Mouse (Mus musculus): ENCODE measurements at regions not wholly inside any gene's neighbourhood (a gene's known extent, or its start where the extent isn't known, plus 50 kb on each side); places are given as distances from the start of the nearest gene placed in this dataset.

DNA sequence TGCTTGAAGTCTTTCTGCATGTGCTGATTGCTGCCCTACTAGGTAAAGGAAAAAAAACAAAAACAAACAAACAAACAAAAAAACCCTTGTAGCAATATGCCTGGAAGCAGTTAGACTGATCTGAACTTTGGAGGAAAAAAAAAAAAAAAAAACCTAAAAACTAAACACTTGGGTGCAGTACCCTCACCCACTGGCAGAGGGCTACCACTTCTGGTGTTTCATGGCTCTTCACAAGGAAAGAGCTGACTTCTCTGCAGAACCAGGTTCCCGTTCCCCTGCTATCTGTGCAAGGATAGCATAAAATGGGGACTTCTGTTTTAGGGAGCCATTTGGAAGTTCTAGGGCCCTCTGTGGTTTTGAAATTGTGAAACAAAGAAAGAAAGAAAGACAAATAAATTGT is 52.2 kb upstream of the Otud4 start:
- DNase-seq (ENCODE audit: low spot score): no peak

DNA sequence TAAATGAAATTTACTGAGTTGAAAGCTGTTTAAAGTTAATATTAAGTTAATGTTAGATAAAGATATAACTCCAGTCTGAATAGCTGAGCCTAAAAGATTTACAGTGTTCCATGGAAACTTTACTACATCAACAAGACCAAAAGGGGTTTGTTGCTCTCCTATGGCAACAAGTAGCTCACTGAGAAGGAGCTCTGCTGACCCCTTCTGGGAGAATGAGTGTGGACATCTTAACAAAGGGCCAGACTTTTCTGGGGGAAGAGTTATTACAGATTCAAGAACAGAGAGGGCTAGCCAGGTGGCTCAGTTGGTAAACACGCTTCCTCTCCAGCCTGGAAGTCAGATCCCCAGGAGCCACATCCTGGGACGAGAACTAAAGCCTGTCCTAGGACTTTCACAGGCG is 54.5 kb upstream of the Otud4 start:
- DNase-seq (ENCODE audit: low spot score): peak; percentile 24

DNA sequence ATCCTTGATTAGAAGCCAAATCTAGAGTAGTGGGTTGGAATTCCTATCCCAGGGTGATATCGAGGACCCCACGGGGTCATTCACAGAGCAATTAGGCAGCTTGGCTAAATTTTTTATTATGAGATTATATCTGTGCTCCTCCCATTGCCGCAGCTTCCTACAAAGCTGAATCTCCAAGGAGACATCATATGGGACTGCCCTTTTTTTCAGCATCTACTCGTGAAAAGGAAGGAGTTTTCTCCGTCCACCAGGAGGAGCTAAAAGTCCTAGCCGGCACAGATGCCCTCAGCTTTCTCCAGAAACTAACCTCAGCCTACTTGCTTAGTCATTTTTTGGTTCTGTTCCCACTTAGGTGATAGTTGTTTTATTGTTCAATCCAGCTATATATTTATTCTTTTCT is 56.1 kb upstream of the Otud4 start:
- DNase-seq (ENCODE audit: low spot score): no peak

DNA sequence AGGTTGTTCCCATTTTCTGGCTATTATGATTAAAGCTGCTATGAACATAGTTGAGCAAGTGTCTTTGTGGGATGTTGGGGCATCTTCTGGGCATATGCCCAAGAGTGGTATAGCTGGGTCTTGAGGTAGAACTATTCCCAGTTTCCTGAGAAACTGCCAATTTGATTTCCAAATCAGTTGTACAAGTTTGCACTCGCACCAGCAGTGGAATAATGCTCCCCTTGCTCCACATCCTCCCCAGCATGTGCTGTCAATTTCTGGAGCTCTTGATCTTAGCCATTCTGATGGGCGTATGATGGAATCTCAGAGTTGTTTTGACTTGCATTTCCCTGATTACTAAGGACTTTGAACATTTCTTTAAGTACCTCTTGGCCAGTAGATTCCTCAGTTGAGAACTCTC is 57.2 kb upstream of the Otud4 start:
- DNase-seq (ENCODE audit: low spot score): no peak

DNA sequence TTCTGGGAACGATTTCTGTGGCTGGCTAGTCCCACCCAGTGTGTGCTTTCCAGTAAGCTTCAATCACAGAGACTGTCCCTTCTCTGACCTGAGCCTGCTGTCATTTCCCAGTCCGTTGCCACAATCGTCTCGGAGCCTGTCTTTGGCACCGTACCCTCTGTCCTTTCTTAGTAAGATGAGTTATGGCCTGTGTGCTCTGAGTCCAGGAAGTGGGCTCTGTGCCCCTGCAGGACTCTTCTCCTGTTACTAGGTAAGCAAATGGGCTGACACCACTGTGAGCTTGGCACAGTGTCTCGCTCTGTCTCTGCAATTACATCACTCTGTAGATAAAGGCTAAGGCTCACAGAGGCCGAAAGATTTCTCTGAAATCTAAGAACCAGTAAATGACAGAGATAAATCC is 63.3 kb upstream of the Otud4 start:
- DNase-seq (ENCODE audit: low spot score): no peak

DNA sequence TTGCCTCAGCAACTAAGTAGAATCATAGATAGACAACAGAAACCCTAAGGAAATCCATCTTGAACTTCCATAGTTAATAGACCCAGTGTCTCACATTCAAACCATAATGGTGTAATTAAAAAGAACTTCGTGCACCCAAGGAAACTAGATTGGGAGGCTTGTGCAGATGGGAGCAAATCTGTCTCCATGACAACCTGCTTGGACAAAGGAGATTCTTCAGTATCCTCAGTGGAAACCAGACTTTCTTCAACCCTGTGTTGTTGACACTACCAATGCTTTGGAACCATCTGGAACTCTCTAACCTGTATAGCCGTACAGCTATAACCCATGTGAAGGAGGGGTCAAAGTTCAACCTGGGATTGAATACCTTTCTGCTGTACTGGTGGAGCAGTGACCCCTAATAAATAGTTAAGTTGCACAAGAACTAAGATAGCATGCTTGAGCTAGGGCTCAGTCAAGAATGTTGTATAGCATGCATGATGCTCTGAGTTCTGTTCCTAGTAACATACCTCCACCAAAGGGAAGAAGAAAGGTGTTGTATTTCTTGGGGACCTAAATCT is 64.2 kb upstream of the Otud4 start:
- no peak for DNase-seq (ENCODE audit: low spot score)

DNA sequence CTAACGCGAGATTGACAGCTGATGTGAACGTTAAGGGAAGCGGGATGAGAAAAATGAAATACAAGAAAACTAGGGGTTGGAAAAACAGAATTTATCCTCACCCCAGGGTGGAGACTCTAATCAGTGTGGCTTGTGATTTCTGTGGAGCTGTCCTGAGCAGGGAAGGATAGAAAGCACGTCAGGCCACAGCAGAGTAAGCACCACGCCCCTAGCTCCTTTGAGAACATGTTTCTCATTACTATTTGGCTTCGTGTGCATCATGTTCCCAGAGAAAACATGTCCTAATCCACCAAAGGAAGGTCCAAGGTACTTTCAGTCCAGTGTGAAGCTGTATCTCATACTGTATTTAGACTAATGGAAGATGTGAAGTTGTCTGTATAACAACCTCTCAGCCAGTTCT is 65.9 kb upstream of the Otud4 start:
- DNase-seq (ENCODE audit: low spot score): no peak

GRCm38 (mm10) chr8:79572526-79572925 is 66.9 kb upstream of the Otud4 start:
- DNase-seq (ENCODE audit: low spot score): no peak

GRCm38 (mm10) chr8:79563101-79563500 is 76.3 kb upstream of the Otud4 start:
- DNase-seq (ENCODE audit: low spot score): no peak

DNA sequence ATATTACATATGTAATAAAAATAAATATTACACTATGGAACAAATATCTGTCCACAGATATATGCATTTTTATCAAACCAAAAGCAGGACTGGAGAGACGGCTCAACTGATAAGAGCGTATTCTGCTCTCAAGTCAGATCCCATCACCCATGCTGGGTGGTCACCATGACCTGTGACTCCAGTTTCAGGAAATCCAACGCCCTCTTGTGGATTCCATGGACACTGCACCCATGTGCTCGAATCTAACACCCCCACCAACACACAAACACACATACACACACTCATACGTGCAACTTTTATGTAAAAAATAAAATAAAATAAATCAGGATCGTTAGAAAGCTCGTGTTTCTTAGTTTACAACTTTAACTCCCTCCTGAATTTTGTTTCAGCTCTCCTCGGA is 76.7 kb upstream of the Otud4 start:
- no peak for DNase-seq (ENCODE audit: low spot score)

- DNase-seq (ENCODE audit: low spot score): no peak
Measured at GRCm38 (mm10) chr8:79562071-79562581, 77.3 kb upstream of the Otud4 start.

DNA sequence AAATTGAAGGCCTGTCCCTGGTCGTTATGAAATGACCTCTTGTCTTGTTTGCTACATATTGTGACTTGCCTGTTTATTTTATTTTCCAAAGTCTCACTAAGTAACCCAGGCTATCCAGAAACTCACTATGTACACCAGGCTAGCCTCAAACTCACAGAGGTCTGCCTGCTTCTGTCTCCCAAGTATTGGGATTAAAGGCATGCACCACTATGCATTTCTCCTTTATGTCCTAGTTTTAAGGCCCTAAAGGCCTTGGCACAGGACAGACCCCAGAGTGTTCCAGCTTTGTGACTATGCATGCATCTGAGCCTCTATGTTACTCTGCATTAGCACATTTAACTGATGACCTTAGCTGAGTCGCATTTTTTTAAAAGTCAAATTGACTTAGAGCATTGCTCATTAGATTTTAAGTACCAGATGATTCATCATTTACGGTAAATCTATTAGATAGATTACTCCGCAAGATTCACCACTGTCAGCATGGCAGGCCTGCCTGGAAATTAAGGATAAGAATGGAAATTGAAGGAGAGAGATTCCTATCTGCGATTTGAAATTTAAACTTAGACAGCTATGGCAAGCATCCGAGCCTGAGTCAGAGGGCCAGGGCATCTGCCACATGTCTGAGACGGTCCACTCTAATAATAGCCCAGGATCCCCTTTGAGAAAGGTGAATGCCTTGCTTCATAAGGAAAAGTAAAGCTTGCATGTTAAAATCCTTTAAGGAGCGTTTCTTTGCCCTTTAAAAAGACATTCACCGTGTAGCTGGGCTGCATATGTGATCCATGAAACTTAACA is 78.0 kb upstream of the Otud4 start:
- no peak for DNase-seq (ENCODE audit: low spot score)

DNA sequence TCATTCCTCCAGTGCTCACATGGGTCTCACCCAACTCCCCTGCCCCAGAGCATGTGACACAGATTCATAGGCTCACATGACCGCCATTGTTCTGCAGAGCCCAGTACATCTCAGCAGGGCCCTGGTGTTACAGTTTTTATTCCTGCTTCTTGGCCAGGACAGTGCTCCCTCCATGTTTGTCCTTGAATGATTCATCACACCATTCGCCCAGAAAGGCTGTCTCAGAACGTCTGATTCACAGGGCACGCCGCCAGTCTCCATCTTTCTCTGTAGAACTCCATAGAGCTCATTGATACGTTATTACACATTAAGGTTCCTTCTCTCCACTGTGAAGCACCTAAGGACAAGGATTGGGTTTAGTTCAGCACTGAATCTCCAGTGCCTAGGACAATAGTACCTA is 79.9 kb upstream of the Otud4 start:
- DNase-seq (ENCODE audit: low spot score): no peak

DNA sequence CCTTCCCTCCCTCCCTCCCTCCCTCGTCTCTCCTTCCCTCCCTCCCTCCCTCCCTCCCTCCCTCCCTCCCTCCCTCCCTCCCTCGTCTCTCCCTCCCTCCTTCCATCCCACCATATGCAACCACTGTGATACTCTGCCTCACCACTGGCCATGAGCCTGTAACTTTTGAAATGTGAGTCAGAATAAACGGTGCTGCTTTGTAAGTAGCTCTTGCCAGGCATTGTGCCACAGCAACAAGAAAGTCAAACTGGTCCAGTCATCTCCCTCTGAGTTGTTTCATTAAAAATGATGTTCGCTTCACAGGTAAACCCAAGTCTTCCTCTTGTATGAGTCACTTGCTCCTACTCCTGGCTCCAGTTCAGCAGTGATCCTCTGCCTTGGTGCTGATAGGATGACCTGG is 85.1 kb upstream of the Otud4 start:
- DNase-seq (ENCODE audit: low spot score): no peak

DNA sequence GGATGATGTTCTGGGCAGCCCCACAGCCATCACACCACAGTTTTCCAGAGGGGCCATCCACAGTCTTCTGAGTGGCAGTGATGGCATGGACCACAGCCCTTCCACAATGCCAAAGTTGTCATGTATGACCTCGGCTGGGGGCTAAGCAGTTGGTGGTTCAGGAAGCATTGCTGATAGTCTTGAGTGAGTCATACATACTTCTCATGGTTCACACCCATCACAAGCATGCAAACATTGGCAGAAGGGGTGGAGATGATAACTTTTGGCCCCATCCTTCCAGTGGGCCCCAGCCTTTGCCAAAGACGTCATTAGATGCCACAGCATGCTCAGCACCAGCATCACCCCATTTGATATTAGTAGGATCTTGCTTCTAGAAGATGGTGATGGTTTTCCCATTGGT is 89.3 kb upstream of the Otud4 start:
- no peak for DNase-seq (ENCODE audit: low spot score)

- DNase-seq (ENCODE audit: low spot score): no peak
Measured at GRCm38 (mm10) chr8:79548156-79548555, 91.3 kb upstream of the Otud4 start.

DNA sequence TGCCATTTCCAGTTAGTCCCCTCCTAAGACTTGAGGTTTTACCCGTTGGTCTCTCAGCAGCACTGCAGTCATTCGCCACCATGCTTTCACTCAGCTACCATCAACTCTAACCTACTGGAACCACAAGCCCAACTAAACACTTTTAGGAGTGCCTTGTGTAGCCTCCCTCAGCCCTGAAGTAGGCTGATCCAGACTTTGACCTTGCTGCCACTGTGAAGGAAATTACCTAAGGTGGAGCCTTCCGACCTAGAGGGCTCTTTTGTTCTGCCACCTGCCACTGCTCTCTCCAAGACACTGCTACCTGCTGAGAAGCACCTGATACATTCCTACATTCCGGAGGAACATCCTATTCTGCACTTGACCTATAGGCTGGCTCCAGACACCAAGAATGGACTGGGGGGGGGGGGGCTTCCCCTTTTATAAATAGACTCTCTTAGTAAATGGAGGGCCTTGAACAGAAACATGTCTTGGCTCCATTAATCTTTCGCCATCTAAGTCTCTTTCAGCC is 93.5 kb upstream of the Otud4 start:
- DNase-seq (ENCODE audit: low spot score): no peak

DNA sequence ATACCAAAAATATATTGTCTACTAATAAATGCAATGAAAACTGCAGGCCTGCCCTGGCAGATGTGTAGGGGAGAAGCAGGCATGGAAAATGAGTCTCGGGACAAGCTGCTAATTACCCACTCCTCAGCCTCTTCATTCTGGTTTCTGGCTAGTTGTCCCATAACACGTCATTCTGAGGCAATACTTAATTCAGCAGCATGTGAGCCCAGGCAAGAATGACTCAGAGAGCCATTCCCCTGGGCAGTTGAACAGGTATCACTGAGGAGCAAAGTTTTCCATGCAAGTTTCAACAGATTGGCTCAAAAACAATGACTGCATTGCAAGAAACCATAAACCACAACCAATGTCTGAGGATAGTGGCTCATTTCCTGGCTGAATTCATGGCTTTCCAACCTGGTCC is 97.0 kb upstream of the Otud4 start:
- DNase-seq (ENCODE audit: low spot score): no peak

DNA sequence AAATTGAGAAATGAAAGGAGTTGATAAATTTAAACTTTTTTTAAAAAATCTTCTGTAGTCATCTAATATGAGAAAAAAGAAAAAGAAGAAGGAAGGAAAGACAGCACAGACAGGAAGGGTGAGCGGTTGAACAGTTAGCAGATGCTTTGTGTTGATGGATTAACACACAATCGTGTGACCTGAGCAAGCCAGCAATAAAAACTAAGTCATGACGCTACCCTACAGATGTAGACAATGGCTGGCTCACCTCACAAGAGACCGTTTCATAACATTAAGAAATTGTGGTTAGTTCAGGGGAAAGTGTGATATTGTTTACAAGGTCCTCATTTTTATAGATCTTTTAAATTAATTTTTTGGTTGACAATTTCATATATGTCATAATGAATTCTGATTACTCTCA is 99.4 kb upstream of the Otud4 start:
- no peak for DNase-seq (ENCODE audit: low spot score)

GRCm38 (mm10) chr8:79534271-79534889 is 105.0 kb upstream of the Otud4 start:
- DNase-seq (ENCODE audit: low spot score): no peak

- no peak for DNase-seq (ENCODE audit: low spot score)
Measured at GRCm38 (mm10) chr8:79529556-79529955, 109.9 kb upstream of the Otud4 start.

- DNase-seq (ENCODE audit: low spot score): no peak
Measured at GRCm38 (mm10) chr8:79522040-79522439, 117.4 kb upstream of the Otud4 start.

DNA sequence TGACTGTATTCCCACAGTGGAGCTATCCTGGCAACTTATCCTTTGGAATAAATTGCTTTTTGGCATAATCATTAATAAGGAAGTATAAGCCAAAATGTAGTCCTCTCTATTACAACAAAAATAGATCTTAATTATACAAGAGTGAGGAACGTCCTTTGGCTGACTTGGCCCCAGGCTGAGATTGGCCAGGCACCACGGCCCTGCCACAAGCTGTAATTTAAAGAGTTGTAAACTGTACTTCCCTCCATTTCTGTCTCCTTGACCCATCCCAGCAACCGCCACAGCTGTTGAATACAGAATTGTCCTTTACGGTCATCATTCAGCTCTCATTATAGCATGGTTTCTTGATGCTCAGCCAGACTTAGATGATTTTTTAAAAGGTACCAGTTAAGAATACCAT is 119.6 kb upstream of the Smad1 start:
- DNase-seq (ENCODE audit: low spot score): no peak
